Mouse (Mus musculus) stomach, embryonic 16.5 days (tissue): ENCODE results near the gene Acadvl. TPM values are rescaled to one million over a fixed set of nuclear protein-coding genes. Genes with fewer than 3 reads are reported as not detected.

Source experiments
- ATAC-seq: fragments of 200-750 bp; cut with Nextera tagmentation; 2 replicates; pipeline ENCODE4 v1.8.0; 2017; ENCODE audit warnings: moderate number of reproducible peaks, moderate TSS enrichment; ENCODE audit not compliant: insufficient read depth, low FRiP score
- H3K27ac ChIP-seq: fragments of 300-500 bp; sonication (generic); 2 replicates; pipeline ENCODE4 v1.5.1; 2014; ENCODE audit warnings: low read length
- H3K27me3 ChIP-seq: fragments of 300-500 bp; sonication (generic); 2 replicates; pipeline ENCODE4 v1.6.1; 2014; ENCODE audit warnings: low read length, control low read depth, mixed read lengths; ENCODE audit not compliant: control insufficient read depth, insufficient read depth
- H3K36me3 ChIP-seq: fragments of 300-500 bp; sonication (generic); 2 replicates; pipeline ENCODE4 v1.6.1; 2014; ENCODE audit warnings: low read length; ENCODE audit not compliant: control insufficient read depth, insufficient read depth
- H3K4me1 ChIP-seq: fragments of 300-500 bp; sonication (generic); 2 replicates; pipeline ENCODE4 v1.6.1; 2014; ENCODE audit warnings: low read length, control low read depth, mixed read lengths; ENCODE audit not compliant: control insufficient read depth, insufficient read depth
- H3K4me2 ChIP-seq: fragments of 300-500 bp; sonication (generic); 2 replicates; pipeline ENCODE4 v1.6.1; 2014; ENCODE audit warnings: low read depth, low read length, mixed read lengths
- H3K4me3 ChIP-seq: fragments of 300-500 bp; sonication (generic); replicated peaks from 2 replicates; pipeline ENCODE4 v1.5.1; 2014; ENCODE audit warnings: mild to moderate bottlenecking, low read length
- H3K9ac ChIP-seq: fragments of 300-500 bp; sonication (generic); 2 replicates; pipeline ENCODE4 v1.6.1; 2014; ENCODE audit warnings: low read length
- H3K9me3 ChIP-seq: fragments of 300-500 bp; sonication (generic); replicated peaks from 2 replicates; pipeline ENCODE4 v1.6.1; 2016; ENCODE audit warnings: low read length, control low read depth; ENCODE audit not compliant: control insufficient read depth
- WGBS: fragments of 180-500 bp; shearing (Covaris S2); extraction: QIAGEN DNeasy Blood & Tissue Kit; methylation state at CpG from one replicate; pipeline ENCODE4 v1.1.7; 2014; 5-methylcytosine and 5-hydroxymethylcytosine counted together
- polyA plus RNA-seq: library from polyadenylated mRNA; unstranded; fragments of >200 nt; fragmentation: Nextera tagmentation; extraction: Ambion mirVana; gene quantifications from 2 replicates; pipeline ENCODE4 v1.2.1, GENCODE M21; 2015

The Acadvl gene
- polyA plus RNA-seq, 1 experiment from 2014 or later: 119 TPM

DNA sequence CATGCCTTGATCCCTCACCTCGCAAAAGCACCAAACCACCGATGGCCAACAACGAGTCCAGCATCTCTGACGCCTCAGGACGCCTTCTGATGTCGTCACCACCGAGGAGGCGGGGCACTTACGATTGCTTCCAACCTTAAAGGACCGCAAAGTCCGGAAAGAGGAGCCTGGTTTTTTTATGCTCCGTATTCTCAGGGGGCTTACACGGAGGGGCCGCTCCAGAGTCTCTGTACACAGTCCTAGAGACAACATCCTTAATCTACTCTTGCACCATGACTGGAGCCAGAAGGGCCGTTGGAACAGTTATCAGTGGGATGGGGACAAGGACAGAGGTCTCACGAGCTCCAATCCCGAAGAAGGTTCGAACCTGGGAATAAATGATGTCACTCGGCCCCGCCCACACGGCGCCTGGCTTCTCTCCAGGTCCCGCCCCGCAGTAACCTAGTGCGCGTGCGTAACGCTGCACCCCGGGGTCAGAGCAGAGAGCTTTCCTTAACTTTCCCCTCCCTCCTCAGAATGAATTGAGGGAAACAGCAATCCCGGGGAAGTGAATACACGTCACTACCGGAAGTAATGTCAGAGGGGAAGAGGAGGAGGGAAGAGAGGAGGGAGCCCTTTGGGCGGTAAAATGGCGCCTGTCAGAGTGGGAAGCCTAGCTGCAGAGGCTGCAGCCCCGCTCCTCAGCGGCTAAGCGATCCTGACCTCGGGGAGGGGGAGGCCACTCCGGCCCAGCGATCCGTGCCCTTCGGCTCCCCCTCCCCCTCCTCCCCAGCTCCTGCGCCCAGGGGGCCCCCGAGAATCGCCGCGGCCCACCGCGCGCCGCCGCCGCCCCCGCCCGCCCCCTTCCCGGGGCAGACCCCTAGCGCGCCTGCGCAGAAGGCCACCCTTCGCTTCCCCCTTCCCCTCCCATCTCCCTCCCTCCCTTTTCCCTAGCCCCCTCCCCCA is 34.7 kb downstream of the Acadvl start:
- Histone ChIP-seq H3K27me3 (no peaks in the 10 kb centered on the region), H3K9ac (peak overlapping the region; percentile 99), H3K36me3 (peaks cover 12% of the 10 kb centered on the region), H3K27ac (peak overlapping the region; percentile 99), H3K9me3 (no peaks in the 10 kb centered on the region), H3K4me3 (peak overlapping the region; percentile 94), H3K4me2 (peak overlapping the region; percentile 76), H3K4me1 (peaks cover 16% of the 10 kb centered on the region)
- under 1% methylated on average over 51 of the region's 60 CpGs for WGBS
- peak; percentile 96 for ATAC-seq

DNA sequence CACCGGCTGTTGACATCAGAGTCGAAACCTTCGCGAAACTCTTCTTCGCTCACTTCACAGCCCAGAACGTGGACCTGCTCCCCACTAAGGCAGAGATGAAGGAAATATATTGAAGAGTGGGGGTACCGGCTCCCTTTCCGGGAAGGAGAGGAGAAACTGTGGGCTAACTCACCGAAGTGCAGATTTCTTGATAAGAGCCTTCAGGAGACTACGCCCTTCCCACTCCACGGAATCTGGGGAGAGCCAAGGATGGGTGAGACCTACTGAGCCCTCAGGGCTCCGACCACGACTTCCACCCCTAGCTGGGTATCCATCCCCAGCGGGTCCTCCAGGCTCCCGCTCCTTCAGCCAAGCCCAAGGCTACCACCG is 35.4 kb downstream of the Acadvl start:
- peaks cover 9% of the 10 kb centered on the region for H3K36me3 ChIP-seq
- H3K9me3 ChIP-seq: no peaks in the 10 kb centered on the region
- no peak for ATAC-seq
- H3K4me1 ChIP-seq: peaks cover 16% of the 10 kb centered on the region
- peak overlapping the region; percentile 94 for H3K4me3 ChIP-seq
- peak overlapping the region; percentile 81 for H3K9ac ChIP-seq
- 2% methylated on average over 16 of the region's 16 CpGs for WGBS
- peak overlapping the region; percentile 63 for H3K4me2 ChIP-seq
- H3K27me3 ChIP-seq: no peaks in the 10 kb centered on the region
- H3K27ac ChIP-seq: peak overlapping the region; percentile 99

DNA sequence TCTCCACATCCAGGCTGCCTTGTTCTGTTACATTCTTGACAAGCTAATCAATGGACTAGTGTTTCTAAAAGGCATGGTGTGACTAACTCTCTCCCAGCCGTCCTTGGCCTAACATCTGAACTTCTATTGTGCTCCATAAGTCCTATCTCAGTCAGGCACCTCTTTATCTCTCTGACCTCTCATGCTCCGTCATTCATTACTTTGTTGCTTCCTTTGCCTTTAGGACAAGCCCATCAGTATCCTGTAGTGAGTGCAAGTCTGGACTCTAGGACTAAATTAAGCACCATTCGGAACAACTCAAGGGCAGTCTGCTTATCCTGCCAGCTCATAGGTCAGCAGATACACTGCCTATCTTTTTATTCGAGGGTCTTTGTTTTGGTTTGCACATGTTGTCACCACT is 38.9 kb downstream of the Acadvl start:
- H3K4me1 ChIP-seq: peaks cover 3% of the 10 kb centered on the region; the same call in 1 of the 2 replicates
- peaks cover 11% of the 10 kb centered on the region for H3K36me3 ChIP-seq
- H3K4me2 ChIP-seq: no peak overlapping the region
- H3K27me3 ChIP-seq: no peaks in the 10 kb centered on the region
- no peak overlapping the region for H3K9ac ChIP-seq
- no peak overlapping the region for H3K27ac ChIP-seq
- no peaks in the 10 kb centered on the region for H3K9me3 ChIP-seq
- no peak for ATAC-seq
- no peak overlapping the region for H3K4me3 ChIP-seq
- WGBS: 77% methylated on average over 4 of the region's 4 CpGs

DNA sequence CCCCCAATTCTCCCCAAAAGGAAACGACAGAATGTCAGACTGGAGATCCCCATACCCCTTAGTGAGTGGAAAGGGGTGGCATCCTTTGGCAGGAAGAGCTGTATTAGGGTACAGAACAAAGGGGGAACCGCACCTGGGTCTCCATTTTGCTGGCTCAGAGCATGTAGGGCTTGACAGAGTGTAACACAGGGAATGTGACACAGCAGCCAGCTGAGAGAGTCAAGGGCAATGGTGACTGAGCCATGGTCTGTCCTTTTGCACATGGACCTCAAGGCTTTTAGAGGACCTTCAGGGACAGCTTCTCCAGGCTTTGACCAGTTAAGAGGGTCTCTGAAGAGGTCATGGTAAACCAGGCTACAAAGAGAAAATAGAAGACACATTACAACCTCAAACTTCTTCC is 40.3 kb downstream of the Acadvl start:
- Histone ChIP-seq H3K36me3 (peaks cover 11% of the 10 kb centered on the region), H3K4me3 (no peak overlapping the region), H3K4me1 (peaks cover 3% of the 10 kb centered on the region; the same call in 1 of the 2 replicates), H3K4me2 (no peak overlapping the region), H3K9ac (no peak overlapping the region), H3K9me3 (no peaks in the 10 kb centered on the region), H3K27me3 (no peaks in the 10 kb centered on the region), H3K27ac (no peak overlapping the region)
- ATAC-seq: no peak
- WGBS: 95% methylated on average over 2 of the region's 2 CpGs

DNA sequence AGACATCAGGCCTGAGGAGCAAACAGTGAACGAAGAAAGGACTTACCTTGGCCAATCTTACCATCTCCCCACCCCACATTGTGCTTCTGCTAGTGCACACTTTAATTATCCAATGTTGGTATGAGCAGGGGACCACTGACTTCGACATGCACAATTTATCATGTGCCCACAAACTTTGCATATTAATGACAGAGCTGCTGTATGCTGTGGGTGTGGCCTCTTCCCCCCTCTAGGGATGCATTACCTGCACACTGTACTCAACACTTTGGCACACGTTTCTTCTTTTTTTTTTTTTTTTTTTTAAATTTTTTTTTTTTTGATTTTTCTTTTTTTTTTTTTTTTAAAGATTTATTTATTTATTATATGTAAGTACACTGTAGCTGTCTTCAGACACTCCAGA is 44.4 kb downstream of the Acadvl start:
- no peak overlapping the region for H3K4me3 ChIP-seq
- no peaks in the 10 kb centered on the region for H3K9me3 ChIP-seq
- H3K9ac ChIP-seq: no peak overlapping the region
- WGBS: 59% methylated on average over 3 of the region's 3 CpGs
- H3K27me3 ChIP-seq: peaks cover 10% of the 10 kb centered on the region
- H3K27ac ChIP-seq: no peak overlapping the region
- no peaks in the 10 kb centered on the region for H3K4me1 ChIP-seq
- ATAC-seq: no peak
- H3K4me2 ChIP-seq: no peak overlapping the region
- peaks cover 11% of the 10 kb centered on the region for H3K36me3 ChIP-seq

DNA sequence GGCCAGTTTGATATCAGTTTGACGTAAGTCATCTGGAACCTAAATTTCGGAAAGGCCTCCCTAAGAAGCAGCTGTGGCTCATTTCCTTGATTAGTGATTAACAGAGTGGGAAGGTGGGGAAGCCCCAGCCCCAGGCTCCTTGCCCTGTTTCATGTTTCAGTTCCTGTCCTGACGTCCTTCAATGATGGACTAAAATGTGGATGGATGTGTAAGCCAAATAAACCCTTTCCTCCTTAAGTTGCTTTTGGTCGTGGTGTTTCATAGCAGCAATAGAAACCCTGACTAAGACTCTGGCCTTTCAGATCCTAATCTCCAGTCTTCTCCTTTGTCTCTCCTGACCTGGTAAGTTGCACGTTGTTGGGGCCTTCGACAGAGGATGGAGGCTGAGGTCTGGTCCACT is 45.0 kb downstream of the Acadvl start:
- no peak for ATAC-seq
- WGBS: 63% methylated on average over 6 of the region's 6 CpGs
- Histone ChIP-seq H3K36me3 (peaks cover 11% of the 10 kb centered on the region), H3K4me3 (no peak overlapping the region), H3K27ac (no peak overlapping the region), H3K9me3 (no peaks in the 10 kb centered on the region), H3K9ac (no peak overlapping the region), H3K4me2 (no peak overlapping the region), H3K27me3 (peaks cover 14% of the 10 kb centered on the region), H3K4me1 (no peaks in the 10 kb centered on the region)

DNA sequence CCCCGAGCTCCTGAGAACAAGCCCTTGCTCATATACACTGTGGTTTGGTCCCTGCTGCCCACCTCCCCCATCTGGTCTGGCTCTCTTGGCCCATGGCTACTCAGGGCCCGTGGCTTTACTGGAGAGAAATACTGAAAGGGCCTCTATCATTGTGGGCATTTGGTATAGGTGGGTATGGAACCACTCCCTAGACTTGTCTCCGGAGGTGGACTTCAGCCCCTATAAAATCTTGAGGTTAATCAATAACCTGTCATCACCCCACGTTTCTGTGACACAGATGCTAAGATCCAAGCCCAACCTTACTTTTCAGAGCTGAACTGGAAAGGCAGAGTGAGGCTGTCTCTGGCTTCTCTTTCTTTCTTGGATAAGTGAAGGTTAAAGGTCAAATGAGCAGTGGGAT is 46.4 kb downstream of the Acadvl start:
- ATAC-seq: no peak
- Histone ChIP-seq H3K36me3 (0 out of 2 replicates have a peak, but pooled peaks cover 2% of the 10 kb centered on the region), H3K4me1 (no peaks in the 10 kb centered on the region), H3K27me3 (peaks cover 27% of the 10 kb centered on the region), H3K9ac (no peak overlapping the region), H3K4me3 (no peak overlapping the region), H3K9me3 (no peaks in the 10 kb centered on the region), H3K27ac (no peak overlapping the region), H3K4me2 (no peak overlapping the region)
- 70% methylated on average over 4 of the region's 4 CpGs for WGBS

DNA sequence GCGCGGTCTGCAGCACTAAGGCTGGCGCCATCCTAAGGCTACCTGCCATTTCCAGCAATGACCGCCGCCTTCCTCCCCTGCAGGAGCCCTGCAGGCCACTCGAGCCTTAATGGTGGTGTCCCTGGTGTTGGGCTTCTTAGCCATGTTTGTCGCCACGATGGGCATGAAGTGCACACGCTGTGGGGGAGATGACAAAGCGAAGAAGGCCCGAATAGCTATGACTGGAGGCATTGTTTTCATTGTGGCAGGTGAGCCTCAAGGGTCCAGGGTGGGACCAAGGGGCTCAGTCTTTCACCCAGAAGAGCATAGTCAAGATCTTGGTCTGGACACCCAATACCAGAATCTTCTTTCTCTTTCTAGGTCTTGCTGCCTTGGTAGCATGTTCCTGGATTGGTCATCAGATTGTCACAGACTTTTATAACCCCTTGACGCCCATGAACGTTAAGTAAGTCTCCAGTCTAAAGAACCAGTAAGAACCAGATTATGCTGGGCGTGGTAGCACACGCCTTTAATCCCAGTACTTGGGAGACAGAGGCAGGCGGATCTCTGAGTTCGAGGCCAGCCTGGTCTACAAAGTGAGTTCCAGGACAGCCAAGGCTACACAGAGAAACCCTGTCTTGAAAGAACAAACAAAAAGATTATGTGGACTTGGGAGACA is 48.2 kb downstream of the Acadvl start:
- Histone ChIP-seq H3K9me3 (no peaks in the 10 kb centered on the region), H3K36me3 (no peaks in the 10 kb centered on the region), H3K9ac (peak overlapping the region; percentile 79), H3K4me1 (no peaks in the 10 kb centered on the region), H3K27ac (peak overlapping the region; percentile 92), H3K4me2 (peak overlapping the region; percentile 57), H3K27me3 (peaks cover 39% of the 10 kb centered on the region), H3K4me3 (peak overlapping the region; percentile 57)
- 36% methylated on average over 17 of the region's 17 CpGs for WGBS
- ATAC-seq: no peak
